Mouse (Mus musculus) liver, embryonic 11.5 days (tissue): ENCODE results near the gene Usp47. TPM values are rescaled to one million over a fixed set of nuclear protein-coding genes. Genes with fewer than 3 reads are reported as not detected.

Source experiments
- ATAC-seq: fragments of 200-750 bp; cut with Nextera tagmentation; replicated peaks from 2 replicates; pipeline ENCODE4 v1.8.0; 2017; ENCODE audit warnings: moderate number of reproducible peaks, mild to moderate bottlenecking, moderate TSS enrichment, moderate library complexity; ENCODE audit not compliant: low FRiP score
- DNase-seq: peaks from one replicate; pipeline ENCODE4 v3.0.0-alpha.2; 2017; ENCODE audit warnings: low spot score
- H3K27ac ChIP-seq: fragments of 300-500 bp; sonication (generic); 2 replicates; pipeline ENCODE4 v1.5.1; 2014; ENCODE audit warnings: mild to moderate bottlenecking, low read depth, low read length, control low read depth
- H3K27me3 ChIP-seq: fragments of 300-500 bp; sonication (generic); replicated peaks from 2 replicates; pipeline ENCODE4 v1.6.1; 2014; ENCODE audit warnings: low read length, mixed read lengths; ENCODE audit not compliant: control insufficient read depth, insufficient read depth
- H3K36me3 ChIP-seq: fragments of 300-500 bp; sonication (generic); 2 replicates; pipeline ENCODE4 v1.6.1; 2014; ENCODE audit warnings: mild to moderate bottlenecking, low read length, moderate library complexity, mixed read lengths; ENCODE audit not compliant: control insufficient read depth, insufficient read depth
- H3K4me1 ChIP-seq: fragments of 300-500 bp; sonication (generic); replicated peaks from 2 replicates; pipeline ENCODE4 v1.6.1; 2014; ENCODE audit warnings: low read length, mixed read lengths; ENCODE audit not compliant: control insufficient read depth, insufficient read depth
- H3K4me2 ChIP-seq: fragments of 300-500 bp; sonication (generic); 2 replicates; pipeline ENCODE4 v1.6.1; 2014; ENCODE audit warnings: mild to moderate bottlenecking, control low read depth, moderate library complexity
- H3K4me3 ChIP-seq: fragments of 300-500 bp; sonication (generic); 2 replicates; pipeline ENCODE4 v1.5.1; 2014; ENCODE audit warnings: low read depth, low read length, control low read depth
- H3K9ac ChIP-seq: fragments of 300-500 bp; sonication (generic); 2 replicates; pipeline ENCODE4 v1.6.1; 2014; ENCODE audit warnings: low read depth, low read length, control low read depth
- H3K9me3 ChIP-seq: fragments of 300-500 bp; sonication (generic); 2 replicates; pipeline ENCODE4 v1.6.1; 2016; ENCODE audit warnings: low read length, inconsistent platforms, mixed read lengths; ENCODE audit not compliant: control insufficient read depth
- WGBS: fragments of 180-500 bp; shearing (Covaris S2); extraction: QIAGEN DNeasy Blood & Tissue Kit; methylation state at CpG from one replicate; pipeline ENCODE4 v1.1.7; 2014; 5-methylcytosine and 5-hydroxymethylcytosine counted together
- polyA plus RNA-seq: library from polyadenylated mRNA; unstranded; fragments of >200 nt; fragmentation: Nextera tagmentation; extraction: Ambion mirVana; gene quantifications from 2 replicates; pipeline ENCODE4 v1.2.1, GENCODE M21; 2014

The Usp47 gene
- polyA plus RNA-seq, 1 experiment from 2014 or later: 55.3 TPM

GRCm38 (mm10) chr7:111999376-111999775, 23.9 kb upstream of the Usp47 start:
- Histone ChIP-seq H3K9ac (no peak overlapping the region), H3K36me3 (no peaks in the 10 kb centered on the region), H3K4me3 (no peak overlapping the region), H3K27me3 (no peaks in the 10 kb centered on the region), H3K4me1 (no peaks in the 10 kb centered on the region), H3K27ac (no peak overlapping the region), H3K4me2 (no peak overlapping the region), H3K9me3 (no peaks in the 10 kb centered on the region)
- ATAC-seq: no peak
- no peak for DNase-seq

- no peaks in the 10 kb centered on the region for H3K36me3 ChIP-seq
- H3K27me3 ChIP-seq: no peaks in the 10 kb centered on the region
- no peaks in the 10 kb centered on the region for H3K4me1 ChIP-seq
- H3K9ac ChIP-seq: no peak overlapping the region
- no peak overlapping the region for H3K27ac ChIP-seq
- ATAC-seq: no peak
- H3K9me3 ChIP-seq: no peaks in the 10 kb centered on the region
- no peak for DNase-seq
- H3K4me2 ChIP-seq: no peak overlapping the region
- H3K4me3 ChIP-seq: no peak overlapping the region
- 90% methylated on average over 1 of the region's 1 CpGs for WGBS
Observed at GRCm38 (mm10) chr7:112000166-112000565, 23.1 kb upstream of the Usp47 start.

- WGBS: 55% methylated on average over 2 of the region's 2 CpGs
Observed at GRCm38 (mm10) chr7:112010511-112010910, 12.8 kb upstream of the Usp47 start.

GRCm38 (mm10) chr7:112010976-112011375, 12.3 kb upstream of the Usp47 start:
- Histone ChIP-seq H3K36me3 (no peaks in the 10 kb centered on the region), H3K4me2 (no peak overlapping the region), H3K27me3 (no peaks in the 10 kb centered on the region), H3K4me3 (no peak overlapping the region), H3K9me3 (no peaks in the 10 kb centered on the region), H3K27ac (no peak overlapping the region), H3K9ac (no peak overlapping the region), H3K4me1 (no peaks in the 10 kb centered on the region)
- 66% methylated on average over 4 of the region's 4 CpGs for WGBS
- DNase-seq (no peak), ATAC-seq (no peak)

More at GRCm38 (mm10) chr7:112010511-112010910, 12.8 kb upstream of the Usp47 start:
- Histone ChIP-seq H3K36me3 (no peaks in the 10 kb centered on the region), H3K27ac (no peak overlapping the region), H3K9ac (no peak overlapping the region), H3K9me3 (no peaks in the 10 kb centered on the region), H3K4me2 (no peak overlapping the region), H3K27me3 (no peaks in the 10 kb centered on the region), H3K4me1 (no peaks in the 10 kb centered on the region), H3K4me3 (no peak overlapping the region)
- ATAC-seq: no peak
- no peak for DNase-seq

GRCm38 (mm10) chr7:112012102-112012501, 11.2 kb upstream of the Usp47 start:
- Histone ChIP-seq H3K27ac (no peak overlapping the region), H3K36me3 (no peaks in the 10 kb centered on the region), H3K4me2 (no peak overlapping the region), H3K4me3 (no peak overlapping the region), H3K9me3 (no peaks in the 10 kb centered on the region), H3K4me1 (no peaks in the 10 kb centered on the region), H3K27me3 (no peaks in the 10 kb centered on the region), H3K9ac (no peak overlapping the region)
- DNase-seq (no peak), ATAC-seq (no peak)
- WGBS: 55% methylated on average over 5 of the region's 5 CpGs

- no peaks in the 10 kb centered on the region for H3K36me3 ChIP-seq
- H3K27me3 ChIP-seq: no peaks in the 10 kb centered on the region
- H3K4me2 ChIP-seq: no peak overlapping the region
- H3K9ac ChIP-seq: no peak overlapping the region
- no peak for ATAC-seq
- no peaks in the 10 kb centered on the region for H3K4me1 ChIP-seq
- no peaks in the 10 kb centered on the region for H3K9me3 ChIP-seq
- no peak overlapping the region for H3K27ac ChIP-seq
- no peak for DNase-seq
- WGBS: 81% methylated on average over 6 of the region's 6 CpGs
- H3K4me3 ChIP-seq: no peak overlapping the region
Observed at GRCm38 (mm10) chr7:112012621-112013177, 10.6 kb upstream of the Usp47 start.

GRCm38 (mm10) chr7:112014148-112014547, 9.2 kb upstream of the Usp47 start:
- H3K4me3 ChIP-seq: no peak overlapping the region
- no peak overlapping the region for H3K4me2 ChIP-seq
- H3K4me1 ChIP-seq: no peaks in the 10 kb centered on the region
- 65% methylated on average over 2 of the region's 2 CpGs for WGBS
- H3K36me3 ChIP-seq: no peaks in the 10 kb centered on the region
- H3K9ac ChIP-seq: no peak overlapping the region
- no peaks in the 10 kb centered on the region for H3K27me3 ChIP-seq
- no peak overlapping the region for H3K27ac ChIP-seq
- H3K9me3 ChIP-seq: no peaks in the 10 kb centered on the region
- ATAC-seq: no peak
- DNase-seq: no peak

GRCm38 (mm10) chr7:112022506-112023149, 676 bp upstream of the Usp47 start:
- Histone ChIP-seq H3K9me3 (no peaks in the 10 kb centered on the region), H3K27me3 (no peaks in the 10 kb centered on the region), H3K4me1 (peaks cover 22% of the 10 kb centered on the region), H3K9ac (peak overlapping the region; percentile 99), H3K36me3 (no peaks in the 10 kb centered on the region), H3K4me3 (peak overlapping the region; percentile 94), H3K27ac (peak overlapping the region; percentile 96), H3K4me2 (peak overlapping the region; percentile 89)
- 24% methylated on average over 17 of the region's 17 CpGs for WGBS
- DNase-seq: no peak
- peak; percentile 27; the same call in 1 of the 2 replicates for ATAC-seq
